Mouse (Mus musculus) activated CD4-positive, CD25-positive, alpha-beta regulatory T cell (primary cell): ENCODE results near the gene Atp8a1. TPM values are rescaled to one million over a fixed set of nuclear protein-coding genes. Genes with fewer than 3 reads are reported as not detected.

Experiments
- polyA plus RNA-seq, 2 experiments: library from polyadenylated mRNA; unstranded; fragments of 100-300 nt; shearing (Covaris generic); gene quantifications; one replicate each; pipeline ENCODE4 v1.2.1; 2017

The Atp8a1 gene
- 10 to 100 TPM; 23.2 to 29.3 TPM for polyA plus RNA-seq

DNA sequence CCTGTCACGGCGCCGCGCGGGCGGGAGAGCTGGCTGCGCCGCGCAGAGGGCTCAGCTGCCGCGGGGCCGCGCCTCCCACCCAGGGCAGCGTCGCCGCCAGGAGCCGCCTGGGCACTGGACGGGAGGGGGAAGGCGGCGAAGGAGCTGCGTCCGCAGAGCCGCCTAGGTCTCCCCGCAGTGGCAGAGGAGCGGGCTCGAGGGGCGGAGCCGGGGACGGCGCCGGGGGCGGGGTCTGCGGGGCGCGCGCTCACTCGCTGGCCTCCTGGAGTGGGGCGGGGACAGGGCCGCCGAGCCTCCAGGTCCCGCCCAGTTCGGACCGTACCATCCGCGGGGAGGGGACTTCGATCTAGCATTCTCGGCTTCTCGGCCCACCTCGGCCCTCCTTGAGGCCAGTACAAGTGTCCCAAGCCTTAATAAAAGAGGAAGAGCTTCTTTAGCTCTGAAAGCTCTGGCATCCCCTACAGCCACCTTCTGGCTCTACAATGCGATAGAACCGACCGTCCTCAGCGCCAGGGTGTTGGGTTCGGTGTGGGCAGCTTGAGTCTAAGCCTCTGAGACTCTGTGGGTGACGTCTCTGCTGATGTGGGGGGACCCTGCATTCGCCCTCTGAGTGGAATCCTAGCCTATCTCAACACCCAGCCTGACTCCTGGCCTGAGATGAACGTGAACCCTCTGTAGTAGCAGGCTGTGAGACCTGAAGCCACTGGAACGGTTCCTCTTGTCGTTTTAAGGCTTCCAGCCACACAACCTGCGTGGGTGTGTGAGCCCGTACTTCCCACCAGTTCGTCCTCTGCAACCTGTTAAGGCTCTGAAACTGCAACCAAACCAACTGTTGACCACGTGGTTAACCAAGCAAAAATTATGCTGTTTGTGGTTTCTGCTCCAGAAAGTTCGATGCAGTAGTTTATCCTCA, at the start of gene Atp8a1:
Atp8a1 (minus strand) TSS at position 182 of the 913 bp plus-strand sequence.

DNA sequence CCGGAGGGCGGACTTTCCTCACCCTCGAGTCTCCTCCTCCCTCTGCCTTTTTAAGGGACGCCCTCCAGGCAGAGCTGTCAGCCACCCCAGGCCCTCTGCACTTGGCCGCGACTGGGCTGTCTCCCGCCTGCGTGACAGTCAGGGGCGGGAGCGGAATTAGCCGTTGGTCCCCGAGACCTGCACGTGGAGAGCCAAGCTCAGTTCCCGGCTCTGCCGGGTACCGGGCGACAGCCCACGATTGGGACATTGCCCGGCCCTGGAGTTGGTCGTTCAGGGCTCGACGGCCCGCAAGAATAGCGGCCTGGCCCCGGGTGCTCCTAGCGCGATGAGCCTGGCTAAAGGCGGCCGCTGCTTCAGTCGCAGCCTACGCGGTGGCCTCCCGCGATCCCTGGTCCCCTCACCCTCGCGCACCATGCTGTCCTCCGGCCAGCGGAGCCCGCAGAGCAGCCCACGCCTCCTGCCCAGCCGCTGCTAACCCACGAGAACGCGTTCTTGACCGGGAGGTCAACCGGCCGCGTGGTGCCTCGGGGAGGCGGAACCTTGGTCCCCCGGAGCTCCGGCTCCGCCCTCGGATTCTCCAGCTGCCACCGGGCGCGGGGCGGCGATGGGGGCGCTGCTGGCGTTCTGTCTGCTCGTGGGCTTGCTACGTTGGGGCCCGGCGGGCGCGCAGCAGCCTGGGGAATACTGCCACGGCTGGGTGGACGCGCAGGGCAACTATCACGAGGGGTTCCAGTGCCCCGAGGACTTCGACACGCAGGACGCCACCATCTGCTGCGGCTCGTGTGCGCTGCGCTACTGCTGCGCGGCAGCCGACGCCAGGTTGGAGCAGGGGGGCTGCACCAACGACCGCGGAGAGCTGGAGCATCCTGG, 239.2 kb downstream of the Atp8a1 start, which contains the start of gene Shisa3:
Shisa3 (plus strand) TSS at position 79 of the 870 bp plus-strand sequence.

Other genes with a start within 250 kb of the Atp8a1 start
- gene Shisa3, start 239.6 kb downstream of the Atp8a1 start, polyA plus RNA-seq: 1 to 10 TPM in 1 of 2 experiments, under 1 TPM in 1; 0.19 to 1.0 TPM
- not detected for gene Gm5108, start 94.2 kb upstream of the Atp8a1 start, polyA plus RNA-seq
- gene Gm21905, start 99.0 kb upstream of the Atp8a1 start, polyA plus RNA-seq: not detected
- not detected for gene Grxcr1, start 184.4 kb upstream of the Atp8a1 start, polyA plus RNA-seq